Mouse (Mus musculus) kidney, adult 2 months (tissue): ENCODE measurements at regions not wholly inside any gene's neighbourhood (a gene's known extent, or its start where the extent isn't known, plus 50 kb on each side); places are given as distances from the start of the nearest gene placed in this dataset.

Experiments
- CTCF ChIP-seq: fragments of 200-500 bp; conservative IDR thresholded peaks from 2 replicates; pipeline ENCODE4 v1.5.1; 2011; ENCODE audit warnings: low read depth, mild to moderate bottlenecking, control low read depth, low read length, moderate library complexity, mixed read lengths; ENCODE audit not compliant: insufficient read depth, insufficient read length
- POLR2A ChIP-seq: fragments of 200-500 bp; IDR thresholded peaks from one replicate; pipeline ENCODE4 v1.6.1; 2011; ENCODE audit warnings: low read depth, low read length, control low read depth

- no peak for TF ChIP-seq POLR2A
- TF ChIP-seq CTCF = no peak
These were observed 91.4 kb downstream of the Tmx1 start for GRCm38 (mm10) chr12:70544326-70544725.
